Mouse (Mus musculus) erythroblast, embryonic 14.5 days (primary cell): Measurements from ENCODE around the gene Dab2ip.

ENCODE experiments used
- GATA1 ChIP-seq: IDR thresholded peaks from 2 replicates; pipeline ENCODE4 v1.6.1; 2012; ENCODE audit warnings: low read length, inconsistent platforms, mixed read lengths
- TAL1 ChIP-seq: IDR thresholded peaks from 3 replicates; pipeline ENCODE4 v1.6.1; 2012; ENCODE audit warnings: low read length, inconsistent platforms, mixed read lengths

GRCm38 (mm10) chr2:35563722-35564121, 5.7 kb downstream of the Dab2ip start:
- TF ChIP-seq TAL1 (no peak), GATA1 (no peak)
